Mouse (Mus musculus) lung, postnatal 25 days (tissue): ENCODE measurements around the gene 4930404N11Rik.

ENCODE experiments used
- DNase-seq: peaks from one replicate; pipeline ENCODE4 v3.0.0; 2022; ENCODE audit warnings: low spot score

Gene 4930404N11Rik

GRCm38 (mm10) chr10:81401521-81402226 lies 36.1 kb upstream of the 4930404N11Rik start:
- DNase-seq, result peak; percentile 84

- no peak for DNase-seq
These were observed 35.5 kb upstream of the 4930404N11Rik start for GRCm38 (mm10) chr10:81401205-81401520.

GRCm38 (mm10) chr10:81400371-81401204 lies 35.0 kb upstream of the 4930404N11Rik start:
- no peak for DNase-seq

GRCm38 (mm10) chr10:81399798-81400308 lies 34.2 kb upstream of the 4930404N11Rik start:
- DNase-seq, result no peak

- no peak for DNase-seq
These were observed 33.7 kb upstream of the 4930404N11Rik start for GRCm38 (mm10) chr10:81399296-81399695.

GRCm38 (mm10) chr10:81396749-81397148 lies 31.1 kb upstream of the 4930404N11Rik start:
- DNase-seq, result no peak

- no peak for DNase-seq
These were observed 30.2 kb upstream of the 4930404N11Rik start for GRCm38 (mm10) chr10:81395865-81396264.

- DNase-seq, result peak; percentile 54
These were observed 29.5 kb upstream of the 4930404N11Rik start for GRCm38 (mm10) chr10:81395127-81395526.

GRCm38 (mm10) chr10:81393456-81394063 lies 27.9 kb upstream of the 4930404N11Rik start:
- DNase-seq, result no peak

GRCm38 (mm10) chr10:81392781-81393185 lies 27.2 kb upstream of the 4930404N11Rik start, which contains the start of gene Smim24:
Gene Smim24, plus strand, starts transcription at chr10:81393051.
- no peak for DNase-seq

- DNase-seq, result no peak
These were observed 26.7 kb upstream of the 4930404N11Rik start for GRCm38 (mm10) chr10:81392270-81392669.

- DNase-seq, result no peak
These were observed 25.0 kb upstream of the 4930404N11Rik start for GRCm38 (mm10) chr10:81390678-81390965.

- peak; percentile 76 for DNase-seq
These were observed 24.4 kb upstream of the 4930404N11Rik start for GRCm38 (mm10) chr10:81389801-81390677.

GRCm38 (mm10) chr10:81389373-81389772 lies 23.8 kb upstream of the 4930404N11Rik start:
- no peak for DNase-seq

- no peak for DNase-seq
These were observed 23.0 kb upstream of the 4930404N11Rik start, which contains the start of gene Gm48552 for GRCm38 (mm10) chr10:81388505-81389055. Gene Gm48552, plus strand, starts transcription at chr10:81389005.

GRCm38 (mm10) chr10:81387716-81388115 lies 22.1 kb upstream of the 4930404N11Rik start:
- no peak for DNase-seq

GRCm38 (mm10) chr10:81385603-81386306 lies 20.1 kb upstream of the 4930404N11Rik start:
- DNase-seq, result no peak

- DNase-seq, result no peak
These were observed 19.0 kb upstream of the 4930404N11Rik start for GRCm38 (mm10) chr10:81384605-81384982.

- DNase-seq, result peak; percentile 99
These were observed 18.4 kb upstream of the 4930404N11Rik start, which contains the start of the genes Dohh and Gm48551 for GRCm38 (mm10) chr10:81383802-81384604. Gene Dohh, plus strand, starts transcription at chr10:81384428. Gene Gm48551, plus strand, starts transcription at chr10:81384466.

GRCm38 (mm10) chr10:81382039-81382438 lies 16.4 kb upstream of the 4930404N11Rik start:
- peak; percentile 64 for DNase-seq
